Mouse (Mus musculus) central nervous system, embryonic 11.5 days (tissue): ENCODE data around the gene Tmem242. TPM values are rescaled to one million over a fixed set of nuclear protein-coding genes. Genes with fewer than 3 reads are reported as not detected.

Source experiments
- polyA plus RNA-seq: library from polyadenylated mRNA; depleted of rRNA; stranded (reverse); fragments of >200 nt; gene quantifications from 2 replicates; pipeline ENCODE4 v1.2.3, GENCODE M21; 2012; rRNA removed

Gene Tmem242
- 48.3 and 79.4 TPM in 2 replicates for polyA plus RNA-seq

DNA sequence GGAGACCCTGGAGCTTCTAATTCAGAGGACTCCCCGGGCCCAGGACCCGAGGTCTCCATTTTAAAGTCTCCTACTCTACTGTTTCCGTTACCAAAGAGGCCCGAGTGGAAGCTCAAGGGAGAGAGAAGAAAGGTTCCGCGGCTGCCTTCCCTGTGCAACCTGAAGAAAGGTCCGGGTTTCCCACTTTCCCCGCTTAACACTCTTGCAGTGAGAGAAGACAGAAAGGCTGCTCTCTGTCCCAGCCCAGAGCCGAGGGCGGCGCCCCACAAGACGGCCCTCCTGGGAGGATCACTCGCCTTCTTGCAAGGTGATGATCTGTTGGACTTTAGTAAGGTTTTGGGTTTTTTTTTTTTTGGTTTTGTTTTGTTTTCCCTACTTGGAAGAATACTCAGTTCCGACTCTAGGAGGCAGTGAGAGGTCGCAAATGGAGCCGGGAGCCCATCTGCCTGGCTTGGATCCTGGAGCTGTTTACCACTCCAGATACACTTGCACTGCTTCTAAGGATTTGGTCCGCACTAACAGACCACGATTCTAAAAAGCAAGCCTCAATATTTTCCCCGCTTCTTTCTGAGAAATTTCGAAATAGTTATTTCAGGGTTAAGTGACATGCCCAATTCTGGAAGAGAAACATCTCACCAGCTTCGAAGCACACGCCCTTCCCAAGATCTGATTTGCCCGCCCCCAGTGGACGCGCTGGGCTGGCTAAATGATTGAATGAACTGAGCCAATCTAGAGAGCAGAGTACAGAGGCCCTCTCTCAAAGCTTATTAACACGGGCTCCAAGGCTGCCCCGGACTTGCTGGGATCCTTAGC, at the start of gene Tmem242:
Gene Tmem242 (minus strand): TSS at position 101 of the 813 bp plus-strand sequence.

GRCm38 (mm10) chr17:5418545-5418944, 21.5 kb downstream of the Tmem242 start, which contains the start of gene Ldhal6b:
Gene Ldhal6b (minus strand): TSS chr17:5418767.

Other genes with a start within 250 kb of the Tmem242 start
- gene Ldhal6b, start 21.5 kb downstream of the Tmem242 start, polyA plus RNA-seq = 0.61 and 1.2 TPM in 2 replicates
- gene Zdhhc14, start 52.3 kb upstream of the Tmem242 start, polyA plus RNA-seq = 1.5 and 1.7 TPM in 2 replicates